Mouse (Mus musculus) testis, adult 2 months (tissue): ENCODE measurements around the gene Sv2c. TPM values are rescaled to one million over a fixed set of nuclear protein-coding genes. Genes with fewer than 3 reads are reported as not detected.
"Not testable (repeated sequence)": the region's sequence is repeated elsewhere in the genome, so short reads cannot be mapped to it uniquely, and the experiment has no call there.

ENCODE experiments used
- H3K27ac ChIP-seq: fragments of 200-500 bp; 2 replicates; pipeline ENCODE4 v1.5.1; 2012; ENCODE audit warnings: low read depth, low read length; ENCODE audit not compliant: control insufficient read depth, insufficient read depth
- H3K27me3 ChIP-seq: fragments of 200-500 bp; 2 replicates; pipeline ENCODE4 v1.6.1; 2012; ENCODE audit warnings: mild to moderate bottlenecking, low read length, moderate library complexity; ENCODE audit not compliant: control insufficient read depth, insufficient read depth
- H3K36me3 ChIP-seq: fragments of 200-500 bp; 2 replicates; pipeline ENCODE4 v1.6.1; 2012; ENCODE audit warnings: mild to moderate bottlenecking, low read length; ENCODE audit not compliant: control insufficient read depth, insufficient read depth
- H3K4me1 ChIP-seq: fragments of 200-500 bp; 2 replicates; pipeline ENCODE4 v1.6.1; 2012; ENCODE audit warnings: low read length; ENCODE audit not compliant: control insufficient read depth, insufficient read depth
- H3K4me3 ChIP-seq: fragments of 200-500 bp; 2 replicates; pipeline ENCODE4 v1.5.1; 2012; ENCODE audit warnings: low read depth, mild to moderate bottlenecking, low read length, moderate library complexity, mixed read lengths; ENCODE audit not compliant: control insufficient read depth
- CTCF ChIP-seq: fragments of 200-500 bp; IDR thresholded peaks from 2 replicates; pipeline ENCODE4 v1.5.1; 2012; ENCODE audit warnings: low read depth, mild to moderate bottlenecking, inconsistent platforms, low read length, moderate library complexity; ENCODE audit not compliant: control insufficient read depth, insufficient read depth, insufficient replicate concordance
- POLR2A ChIP-seq: fragments of 200-500 bp; IDR thresholded peaks from 2 replicates; pipeline ENCODE4 v1.6.1; 2012; ENCODE audit warnings: low read depth, mild to moderate bottlenecking, inconsistent platforms, low read length, moderate library complexity; ENCODE audit not compliant: control insufficient read depth
- polyA plus RNA-seq: library from polyadenylated mRNA; depleted of rRNA; stranded (reverse); fragments of >200 nt; gene quantifications from 2 replicates; pipeline ENCODE4 v1.2.3, GENCODE M21; 2012

Gene Sv2c
- polyA plus RNA-seq, 1 experiment, result 9.5 TPM

DNA sequence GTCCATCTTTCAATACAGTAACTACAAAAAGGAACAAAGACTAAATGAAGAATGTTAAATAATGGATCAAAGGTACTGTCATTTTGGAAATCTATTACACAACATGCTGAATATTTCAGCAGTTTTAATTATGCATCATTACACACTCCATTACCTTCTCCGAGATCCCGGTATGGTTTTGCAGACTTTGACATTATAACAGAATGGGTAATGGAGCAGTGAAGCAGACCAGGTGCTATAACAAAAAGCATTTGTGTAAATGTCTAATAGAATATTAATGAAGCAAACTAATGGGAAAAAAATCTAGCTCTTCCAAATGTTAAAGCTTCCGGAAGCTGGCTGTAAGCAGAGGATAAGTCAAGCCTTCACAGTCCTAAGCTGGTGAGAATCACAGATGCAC, 21.6 kb downstream of the Sv2c start:
- H3K36me3 ChIP-seq, result no peaks in the 10 kb centered on the region
- no peak overlapping the region for H3K27ac ChIP-seq
- no peaks in the 10 kb centered on the region for H3K27me3 ChIP-seq
- no peak overlapping the region for H3K4me3 ChIP-seq
- H3K4me1 ChIP-seq, result no peaks in the 10 kb centered on the region
- no peak for TF ChIP-seq POLR2A
- no peak for TF ChIP-seq CTCF

DNA sequence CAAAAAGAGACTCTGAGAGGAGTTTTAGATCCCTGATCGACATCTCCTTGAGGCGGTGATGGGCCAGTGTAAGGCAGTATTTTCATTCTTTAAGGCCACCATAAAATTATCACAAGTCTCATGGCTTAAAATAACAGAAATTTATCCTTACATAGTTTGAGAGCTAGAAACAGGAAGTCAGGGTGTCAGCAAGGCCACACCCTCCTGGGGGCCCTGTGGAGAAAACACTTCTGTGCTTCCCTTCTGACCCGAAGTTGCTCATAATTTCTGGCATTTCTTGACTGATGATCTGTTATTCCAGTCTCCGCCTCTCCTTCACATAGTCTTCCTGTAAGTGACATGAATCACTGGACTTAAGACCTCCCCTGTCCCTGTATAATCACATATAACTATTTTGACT, 26.0 kb downstream of the Sv2c start:
- no peak for TF ChIP-seq CTCF
- no peak for TF ChIP-seq POLR2A
- Histone ChIP-seq H3K4me1 (no peaks in the 10 kb centered on the region), H3K27me3 (no peaks in the 10 kb centered on the region), H3K4me3 (no peak overlapping the region), H3K36me3 (no peaks in the 10 kb centered on the region), H3K27ac (no peak overlapping the region)

DNA sequence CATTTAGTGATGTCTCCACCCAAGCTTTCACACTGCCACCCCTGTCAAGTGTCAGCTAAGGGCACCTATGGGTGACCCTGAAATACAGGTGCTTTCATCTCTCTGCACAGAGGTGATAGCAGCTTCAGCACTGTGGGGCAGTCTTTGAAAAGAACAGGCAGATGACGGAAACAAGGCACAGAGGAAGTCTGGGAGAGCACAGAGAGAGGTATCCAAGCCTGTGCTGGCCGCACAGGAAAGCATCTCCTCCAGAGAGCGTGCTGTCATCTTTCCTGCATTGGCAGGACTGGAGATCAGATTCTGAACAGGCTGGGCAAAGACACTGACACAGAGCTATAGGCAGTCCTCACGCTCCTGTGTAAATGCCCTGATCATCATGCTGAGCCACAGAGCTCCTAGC, 41.4 kb downstream of the Sv2c start:
- Histone ChIP-seq H3K27me3 (no peaks in the 10 kb centered on the region), H3K4me1 (no peaks in the 10 kb centered on the region), H3K4me3 (no peak overlapping the region), H3K36me3 (no peaks in the 10 kb centered on the region), H3K27ac (no peak overlapping the region)
- TF ChIP-seq CTCF (no peak), POLR2A (no peak)

DNA sequence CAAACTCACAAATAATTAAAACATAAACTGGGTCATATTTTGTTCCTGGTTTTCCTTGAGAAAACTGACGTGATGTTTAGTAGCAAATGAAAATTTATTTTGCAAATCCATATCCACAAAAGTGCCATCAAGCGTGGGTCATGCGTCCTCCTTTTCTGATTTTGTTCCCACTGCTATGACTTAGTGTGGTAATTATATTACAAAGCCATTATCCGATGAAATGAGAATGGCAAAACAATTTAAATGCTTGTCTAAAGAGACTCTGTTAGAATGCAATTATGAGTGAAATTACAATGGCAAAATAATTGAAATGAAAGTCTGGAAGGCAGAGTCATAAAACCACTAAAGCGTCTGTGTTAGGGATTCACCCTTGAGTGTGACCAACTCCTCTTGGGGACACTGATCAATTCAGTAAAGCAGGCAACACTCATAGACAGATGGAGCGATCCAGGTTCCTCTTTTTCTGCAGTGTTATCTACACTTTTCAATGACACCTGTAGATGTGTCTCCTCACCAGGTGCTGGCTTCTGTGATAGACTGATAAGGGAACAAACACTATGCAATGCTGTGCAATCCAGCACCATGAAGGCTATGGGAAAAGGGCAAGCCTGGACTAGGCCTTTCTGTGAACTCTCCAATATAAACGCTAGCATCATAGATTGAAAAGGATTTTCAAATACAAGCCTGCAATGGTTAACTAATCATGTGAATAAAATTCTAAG, 46.6 kb downstream of the Sv2c start:
- no peak overlapping the region for H3K27ac ChIP-seq
- H3K27me3 ChIP-seq, result no peaks in the 10 kb centered on the region
- no peaks in the 10 kb centered on the region for H3K36me3 ChIP-seq
- H3K4me1 ChIP-seq, result no peaks in the 10 kb centered on the region
- H3K4me3 ChIP-seq, result no peak overlapping the region
- TF ChIP-seq CTCF (no peak), POLR2A (no peak)

GRCm38 (mm10) chr13:96081754-96082153, 50.6 kb downstream of the Sv2c start, which contains the start of gene Gm17190:
TSS of gene Gm17190 (plus strand) at chr13:96082054.
- H3K27me3 ChIP-seq, H3K4me1 ChIP-seq, H3K4me3 ChIP-seq, H3K27ac ChIP-seq, H3K36me3 ChIP-seq: not testable (repeated sequence)

- not testable (repeated sequence) for H3K36me3 ChIP-seq, H3K27me3 ChIP-seq
Measured at GRCm38 (mm10) chr13:96081276-96081675, 51.1 kb downstream of the Sv2c start, which contains the start of gene Gm20075. TSS of gene Gm20075 (minus strand) at chr13:96081376.

DNA sequence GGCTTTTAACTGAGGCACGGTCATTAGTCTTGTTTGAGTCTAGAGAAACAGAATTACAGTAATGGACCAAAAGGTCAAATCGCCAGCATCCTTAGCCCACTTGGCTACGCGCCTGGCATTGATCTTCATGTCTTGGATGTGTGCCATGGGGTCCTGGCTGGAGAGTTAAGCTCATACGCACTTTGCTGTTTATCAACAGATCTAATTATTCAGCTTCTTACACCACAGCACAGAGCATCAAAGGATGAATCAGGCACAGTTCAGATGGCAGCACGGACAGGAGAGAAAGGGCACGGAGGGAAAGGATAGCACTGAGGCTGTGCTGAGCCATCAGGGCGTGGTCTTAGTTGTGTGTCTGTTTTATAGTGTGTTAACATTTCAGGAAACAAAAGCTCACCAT, 58.8 kb downstream of the Sv2c start:
- no peaks in the 10 kb centered on the region for H3K4me1 ChIP-seq
- no peaks in the 10 kb centered on the region for H3K27me3 ChIP-seq
- no peak overlapping the region for H3K27ac ChIP-seq
- H3K4me3 ChIP-seq, result no peak overlapping the region
- no peaks in the 10 kb centered on the region for H3K36me3 ChIP-seq
- TF ChIP-seq CTCF (no peak), POLR2A (no peak)

More at GRCm38 (mm10) chr13:96081276-96081675, 51.1 kb downstream of the Sv2c start, which contains the start of gene Gm20075:
- not testable (repeated sequence) for H3K4me1 ChIP-seq, H3K27ac ChIP-seq, H3K4me3 ChIP-seq

- Histone ChIP-seq H3K36me3 (no peaks in the 10 kb centered on the region), H3K4me1 (no peaks in the 10 kb centered on the region), H3K27me3 (no peaks in the 10 kb centered on the region), H3K4me3 (no peak overlapping the region), H3K27ac (no peak overlapping the region)
- TF ChIP-seq POLR2A, result no peak
- no peak for TF ChIP-seq CTCF
Measured at GRCm38 (mm10) chr13:96052755-96053154, 79.6 kb downstream of the Sv2c start.
